Mouse (Mus musculus) liver, embryonic 14.5 days (tissue): ENCODE results near the gene Zfp664. TPM values are rescaled to one million over a fixed set of nuclear protein-coding genes. Genes with fewer than 3 reads are reported as not detected.

ENCODE experiments used
- ATAC-seq: fragments of 200-750 bp; cut with Nextera tagmentation; 2 replicates; pipeline ENCODE4 v1.8.0; 2017; ENCODE audit warnings: moderate number of reproducible peaks, mild to moderate bottlenecking, moderate library complexity; ENCODE audit not compliant: insufficient read depth
- DNase-seq, 3 experiments: peaks; one replicate each; pipeline ENCODE4 v3.0.0-alpha.2; 2012 to 2013; ENCODE audit warnings: low read depth in 3 of 3, low spot score in 3 of 3
- H3K27ac ChIP-seq: fragments of 300-500 bp; sonication (generic); 2 replicates; pipeline ENCODE4 v1.5.1; 2014; ENCODE audit warnings: moderate library complexity, mild to moderate bottlenecking, control low read depth, inconsistent platforms
- H3K27me3 ChIP-seq: fragments of 300-500 bp; sonication (generic); 2 replicates; pipeline ENCODE4 v1.6.1; 2014; ENCODE audit warnings: mild to moderate bottlenecking, low read length, moderate library complexity; ENCODE audit not compliant: control insufficient read depth, insufficient read depth
- H3K36me3 ChIP-seq: fragments of 300-500 bp; sonication (generic); replicated peaks from 2 replicates; pipeline ENCODE4 v1.6.1; 2014; ENCODE audit warnings: low read depth; ENCODE audit not compliant: control insufficient read depth, insufficient read depth
- H3K4me1 ChIP-seq, 2 experiments: fragments of 200-500 bp in 1 of 2; fragments of 300-500 bp in 1 of 2; sonication (generic) in 1 of 2; replicated peaks; 2 replicates each; pipeline ENCODE4 v1.6.1; 2012 to 2014; ENCODE audit warnings: antibody characterized with exemption in 1 of 2, inconsistent platforms in 1 of 2, low read length in 1 of 2; ENCODE audit not compliant: control insufficient read depth in 2 of 2, insufficient read depth in 2 of 2
- H3K4me2 ChIP-seq: fragments of 300-500 bp; sonication (generic); 2 replicates; pipeline ENCODE4 v1.6.1; 2014; ENCODE audit warnings: low read depth, mild to moderate bottlenecking, control low read depth, moderate library complexity
- H3K4me3 ChIP-seq, 2 experiments: fragments of 200-500 bp in 1 of 2; fragments of 300-500 bp in 1 of 2; sonication (generic) in 1 of 2; 2 replicates each; pipeline ENCODE4 v1.5.1; 2012 to 2014; ENCODE audit warnings: low read depth in 2 of 2, low read length in 2 of 2, mild to moderate bottlenecking in 2 of 2, control low read depth in 1 of 2, inconsistent platforms in 1 of 2, moderate library complexity in 1 of 2; ENCODE audit not compliant: insufficient read depth in 1 of 2
- H3K9ac ChIP-seq: fragments of 300-500 bp; sonication (generic); replicated peaks from 2 replicates; pipeline ENCODE4 v1.6.1; 2014; ENCODE audit warnings: mild to moderate bottlenecking, control low read depth, moderate library complexity
- H3K9me3 ChIP-seq: fragments of 300-500 bp; sonication (generic); 2 replicates; pipeline ENCODE4 v1.6.1; 2016; ENCODE audit warnings: low read length, mixed read lengths; ENCODE audit not compliant: control insufficient read depth
- CTCF ChIP-seq: IDR thresholded peaks from 2 replicates; pipeline ENCODE4 v1.5.1; 2016; ENCODE audit warnings: antibody characterized with exemption, low read depth, control low read depth
- EP300 ChIP-seq: IDR thresholded peaks from 2 replicates; pipeline ENCODE4 v1.6.1; 2016; ENCODE audit warnings: antibody characterized with exemption, low read depth
- WGBS: fragments of 180-500 bp; shearing (Covaris S2); extraction: QIAGEN DNeasy Blood & Tissue Kit; methylation state at CpG from one replicate; pipeline ENCODE4 v1.1.7; 2014; ENCODE audit not compliant: insufficient replicate concordance; 5-methylcytosine and 5-hydroxymethylcytosine counted together
- polyA plus RNA-seq, 2 experiments: library from polyadenylated mRNA; depleted of rRNA in 1 of 2; stranded (reverse) in 1 of 2; unstranded in 1 of 2; fragments of >200 nt; fragmentation: Nextera tagmentation in 1 of 2; extraction: Ambion mirVana in 1 of 2; gene quantifications; 2 replicates each; pipeline versions ENCODE4 v1.2.1 to v1.2.3; 2012 to 2014

Zfp664 gene
- polyA plus RNA-seq, 2 experiments, result 7.9 to 10.6 TPM

GRCm38 (mm10) chr5:124843386-124843785, 19.1 kb upstream of the Zfp664 start:
- no peak overlapping the region for H3K4me3 ChIP-seq
- no peaks in the 10 kb centered on the region for H3K27me3 ChIP-seq
- H3K36me3 ChIP-seq, result no peaks in the 10 kb centered on the region
- WGBS, result 60% methylated on average over 8 of the region's 8 CpGs
- ATAC-seq (no peak), DNase-seq (no peak)
- H3K4me1 ChIP-seq, result no peaks in the 10 kb centered on the region
- no peak overlapping the region for H3K9ac ChIP-seq
- no peak overlapping the region for H3K27ac ChIP-seq
- no peak overlapping the region for H3K4me2 ChIP-seq
- no peaks in the 10 kb centered on the region for H3K9me3 ChIP-seq
- no peak for TF ChIP-seq CTCF
- TF ChIP-seq EP300, result no peak

- Histone ChIP-seq H3K4me3 (no peak overlapping the region), H3K27me3 (no peaks in the 10 kb centered on the region), H3K36me3 (no peaks in the 10 kb centered on the region), H3K9me3 (no peaks in the 10 kb centered on the region), H3K4me1 (no peaks in the 10 kb centered on the region), H3K4me2 (no peak overlapping the region), H3K9ac (no peak overlapping the region), H3K27ac (no peak overlapping the region)
- ATAC-seq (no peak), DNase-seq (no peak)
- TF ChIP-seq CTCF, result no peak
- TF ChIP-seq EP300, result no peak
- 19% methylated on average over 4 of the region's 4 CpGs for WGBS
These were observed 17.6 kb upstream of the Zfp664 start for GRCm38 (mm10) chr5:124844929-124845328.

- H3K9me3 ChIP-seq, result no peaks in the 10 kb centered on the region
- no peak overlapping the region for H3K4me3 ChIP-seq
- no peak for TF ChIP-seq EP300
- no peak for TF ChIP-seq CTCF
- no peak overlapping the region for H3K4me2 ChIP-seq
- H3K27me3 ChIP-seq, result no peaks in the 10 kb centered on the region
- WGBS, result 76% methylated on average over 1 of the region's 1 CpGs
- H3K36me3 ChIP-seq, result no peaks in the 10 kb centered on the region
- DNase-seq (no peak), ATAC-seq (no peak)
- no peak overlapping the region for H3K9ac ChIP-seq
- no peaks in the 10 kb centered on the region for H3K4me1 ChIP-seq
- no peak overlapping the region for H3K27ac ChIP-seq
These were observed 15.5 kb upstream of the Zfp664 start for GRCm38 (mm10) chr5:124847014-124847413.

- no peak overlapping the region for H3K9ac ChIP-seq
- WGBS, result 43% methylated on average over 3 of the region's 3 CpGs
These were observed 13.5 kb upstream of the Zfp664 start for GRCm38 (mm10) chr5:124848994-124849393.

GRCm38 (mm10) chr5:124851572-124851971, 10.9 kb upstream of the Zfp664 start:
- Histone ChIP-seq H3K4me2 (no peak overlapping the region), H3K27ac (no peak overlapping the region), H3K36me3 (no peaks in the 10 kb centered on the region), H3K27me3 (no peaks in the 10 kb centered on the region; the same call in 1 of the 2 replicates), H3K9me3 (no peaks in the 10 kb centered on the region), H3K9ac (no peak overlapping the region), H3K4me1 (no peaks in the 10 kb centered on the region), H3K4me3 (no peak overlapping the region)
- TF ChIP-seq CTCF (no peak), EP300 (no peak)
- DNase-seq, result no peak
- WGBS, result 46% methylated on average over 4 of the region's 4 CpGs
- ATAC-seq, result no peak

More at GRCm38 (mm10) chr5:124848994-124849393, 13.5 kb upstream of the Zfp664 start:
- no peaks in the 10 kb centered on the region for H3K27me3 ChIP-seq
- ATAC-seq (no peak), DNase-seq (no peak)
- H3K36me3 ChIP-seq, result no peaks in the 10 kb centered on the region
- TF ChIP-seq EP300 (no peak), CTCF (no peak)
- no peaks in the 10 kb centered on the region for H3K9me3 ChIP-seq
- H3K27ac ChIP-seq, result no peak overlapping the region
- H3K4me3 ChIP-seq, result no peak overlapping the region
- no peaks in the 10 kb centered on the region for H3K4me1 ChIP-seq
- no peak overlapping the region for H3K4me2 ChIP-seq
